Mouse (Mus musculus): ENCODE data around the gene Odf4. TPM values are rescaled to one million over a fixed set of nuclear protein-coding genes. Genes with fewer than 3 reads are reported as not detected.
A peak's percentile ranks its signal among the peaks of the same experiment; 100 is the strongest.

Gene Odf4
- polyA plus RNA-seq, 1 experiment from 2014 or later: not detected

DNA sequence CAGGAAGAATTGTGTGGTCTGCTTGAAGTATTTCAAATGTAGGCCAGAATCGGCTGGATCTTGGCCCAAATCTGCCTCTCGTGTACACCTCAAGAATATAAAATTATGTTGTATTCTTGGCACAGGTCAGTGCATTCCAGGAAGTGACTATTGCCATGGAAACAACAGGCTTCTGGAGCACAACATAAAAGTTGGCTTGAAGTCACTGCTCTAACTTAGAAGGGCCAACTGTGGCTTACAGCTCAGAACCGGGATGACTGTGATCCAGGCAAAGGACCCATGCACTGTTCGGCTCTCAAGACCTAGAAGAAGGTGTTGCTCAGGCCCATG, 20.5 kb downstream of the Odf4 start:
- peaks cover 56% of the 10 kb centered on the region for H3K36me3 ChIP-seq
- WGBS: 93% methylated on average over 4 of the region's 4 CpGs
- DNase-seq (ENCODE audit: low spot score): no peak

DNA sequence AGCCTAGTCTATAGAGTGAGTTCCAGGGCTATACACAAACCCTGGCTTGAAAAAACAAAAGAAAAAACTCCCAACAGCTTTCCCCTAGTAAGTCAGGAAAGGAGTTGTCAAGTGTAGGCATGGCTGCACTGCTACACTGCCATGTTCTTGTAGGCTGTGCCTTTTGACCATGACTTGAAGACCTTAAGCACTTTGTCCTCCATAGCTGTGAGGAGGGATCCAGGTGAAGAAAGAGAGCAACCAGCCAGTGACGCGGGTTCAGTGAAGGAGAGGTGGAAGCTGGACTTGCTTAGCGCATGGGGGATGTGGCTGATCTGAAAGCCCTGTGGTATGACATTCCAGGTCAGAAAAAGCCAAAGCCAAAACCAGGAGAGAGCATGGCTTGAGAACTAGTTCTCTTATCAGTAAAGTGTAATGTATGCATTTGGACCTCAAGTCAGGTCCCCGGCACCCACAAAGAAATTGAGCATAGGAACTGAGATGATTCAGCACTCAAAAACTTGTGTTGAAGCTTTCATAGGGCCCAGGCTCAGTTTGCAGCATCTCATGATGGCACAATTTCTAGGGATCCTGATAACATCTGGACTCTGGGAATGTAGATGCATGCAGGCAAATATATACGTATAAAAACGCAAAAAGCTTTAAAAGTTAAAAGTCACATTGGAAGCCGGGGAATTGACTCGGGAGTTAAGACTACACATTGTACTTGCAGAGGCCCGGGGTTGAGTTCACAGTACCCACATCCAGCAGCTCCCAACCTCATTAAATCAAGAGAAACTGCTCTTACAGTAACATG, 21.0 kb downstream of the Odf4 start:
- H3K9me3 ChIP-seq (replicated peaks): no peaks in the 10 kb centered on the region
- peaks cover 19% of the 10 kb centered on the region for H3K4me1 ChIP-seq
- DNase-seq (ENCODE audit: low spot score): no peak
- 89% methylated on average over 9 of the region's 9 CpGs for WGBS
- no peak overlapping the region for H3K27ac ChIP-seq (replicated peaks)
- H3K27me3 ChIP-seq (ENCODE audit: low read depth, poor library complexity, severe bottlenecking): no peaks in the 10 kb centered on the region
- H3K4me3 ChIP-seq: no peak overlapping the region
- peaks cover 56% of the 10 kb centered on the region for H3K36me3 ChIP-seq

More for the DNA sequence above, 20.5 kb downstream of the Odf4 start:
- Histone ChIP-seq H3K4me1 (peaks cover 16% of the 10 kb centered on the region), H3K27ac (replicated peaks) (no peak overlapping the region), H3K4me3 (no peak overlapping the region), H3K27me3 (ENCODE audit: low read depth, poor library complexity, severe bottlenecking) (no peaks in the 10 kb centered on the region), H3K9me3 (replicated peaks) (no peaks in the 10 kb centered on the region)

DNA sequence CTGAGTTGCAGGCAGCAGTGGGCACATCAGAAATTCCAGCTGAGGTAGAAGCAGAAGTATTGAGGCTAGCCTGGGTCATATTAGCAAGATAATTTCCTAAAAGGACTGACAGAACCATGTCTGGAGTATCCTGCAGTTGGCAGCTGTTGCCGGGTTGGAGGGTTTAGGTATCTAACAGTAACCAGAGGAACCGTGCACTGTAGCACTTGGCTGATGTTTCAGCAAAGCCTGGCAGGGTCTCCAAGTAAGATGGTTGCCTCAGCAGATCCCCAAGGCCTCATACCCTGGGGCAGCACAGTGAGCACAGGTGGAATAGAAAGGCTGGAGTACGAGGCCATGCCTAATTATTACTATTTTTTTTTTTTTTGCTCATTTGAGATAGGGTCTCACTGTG, 21.7 kb downstream of the Odf4 start:
- WGBS: 92% methylated on average over 3 of the region's 3 CpGs

DNA sequence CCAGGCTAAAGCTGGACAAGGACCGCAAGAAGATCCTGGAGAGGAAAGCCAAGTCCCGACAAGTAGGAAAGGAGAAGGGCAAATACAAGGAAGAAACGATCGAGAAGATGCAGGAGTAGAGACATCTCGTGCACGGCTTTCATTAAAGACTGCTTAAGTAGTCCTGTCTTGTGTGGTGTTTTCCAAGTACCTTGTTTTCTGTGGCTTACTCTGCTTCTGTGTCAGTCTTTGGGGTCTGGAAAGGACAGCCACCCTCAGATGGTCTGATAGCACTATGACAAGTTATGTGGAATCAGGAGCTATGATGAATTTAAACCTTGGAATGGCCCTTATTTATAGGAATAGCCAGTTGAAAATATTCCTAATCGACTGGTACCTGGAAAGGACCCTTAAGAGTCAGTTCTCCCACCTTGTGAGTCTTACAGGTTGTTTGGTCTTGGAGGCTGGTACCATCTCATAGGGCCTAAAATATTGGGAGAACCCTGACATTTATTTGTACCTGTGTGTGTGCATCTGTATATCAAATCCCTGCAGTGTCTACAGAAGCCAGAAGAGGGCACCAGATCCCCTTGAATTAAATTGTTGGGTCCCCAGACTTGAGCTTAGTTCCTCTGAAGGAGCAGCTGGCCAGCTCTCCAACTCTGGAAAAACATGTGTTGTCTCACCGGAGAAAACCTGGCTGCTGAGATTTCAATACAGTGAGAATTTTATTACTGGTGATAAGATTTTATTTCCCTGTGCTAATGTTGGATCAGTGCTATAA, 22.3 kb downstream of the Odf4 start:
- WGBS: 91% methylated on average over 8 of the region's 8 CpGs

More for the DNA sequence above, 21.7 kb downstream of the Odf4 start:
- peaks cover 22% of the 10 kb centered on the region for H3K4me1 ChIP-seq
- DNase-seq (ENCODE audit: low spot score): no peak
- no peaks in the 10 kb centered on the region for H3K27me3 ChIP-seq (ENCODE audit: low read depth, poor library complexity, severe bottlenecking)
- no peak overlapping the region for H3K27ac ChIP-seq (replicated peaks)
- H3K9me3 ChIP-seq (replicated peaks): no peaks in the 10 kb centered on the region
- H3K36me3 ChIP-seq: peaks cover 56% of the 10 kb centered on the region
- no peak overlapping the region for H3K4me3 ChIP-seq

DNA sequence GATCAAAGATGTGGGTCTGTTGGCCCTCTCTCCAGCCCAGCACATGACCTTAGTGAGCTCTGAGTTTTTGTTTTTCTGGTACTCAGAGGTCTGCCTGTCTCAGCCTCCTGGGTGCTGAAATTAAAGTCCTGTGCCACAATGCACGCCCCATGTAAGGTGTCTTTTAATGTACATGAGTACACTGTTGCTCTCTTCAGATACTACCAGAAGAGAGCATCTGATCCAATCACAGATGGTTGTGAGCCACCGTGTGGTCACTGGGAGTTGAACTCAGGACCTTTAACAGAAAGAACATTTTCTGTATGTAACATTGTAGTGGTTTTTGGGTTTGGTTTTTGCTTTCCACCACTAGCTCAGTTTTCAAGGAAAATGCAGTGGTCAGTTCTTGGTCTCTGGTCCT, 23.1 kb downstream of the Odf4 start:
- Histone ChIP-seq H3K27me3 (ENCODE audit: low read depth, poor library complexity, severe bottlenecking) (no peaks in the 10 kb centered on the region), H3K27ac (replicated peaks) (no peak overlapping the region), H3K4me3 (no peak overlapping the region), H3K4me1 (peaks cover 17% of the 10 kb centered on the region), H3K36me3 (peaks cover 56% of the 10 kb centered on the region), H3K9me3 (replicated peaks) (no peaks in the 10 kb centered on the region)
- WGBS: 94% methylated on average over 2 of the region's 2 CpGs
- no peak for DNase-seq (ENCODE audit: low spot score)

More for the DNA sequence above, 22.3 kb downstream of the Odf4 start:
- peak; percentile 69 for DNase-seq (ENCODE audit: low spot score)
- no peak overlapping the region for H3K27ac ChIP-seq (replicated peaks)
- H3K27me3 ChIP-seq (ENCODE audit: low read depth, poor library complexity, severe bottlenecking): no peaks in the 10 kb centered on the region
- peaks cover 22% of the 10 kb centered on the region for H3K4me1 ChIP-seq
- peaks cover 56% of the 10 kb centered on the region for H3K36me3 ChIP-seq
- H3K9me3 ChIP-seq (replicated peaks): no peaks in the 10 kb centered on the region
- H3K4me3 ChIP-seq: no peak overlapping the region

DNA sequence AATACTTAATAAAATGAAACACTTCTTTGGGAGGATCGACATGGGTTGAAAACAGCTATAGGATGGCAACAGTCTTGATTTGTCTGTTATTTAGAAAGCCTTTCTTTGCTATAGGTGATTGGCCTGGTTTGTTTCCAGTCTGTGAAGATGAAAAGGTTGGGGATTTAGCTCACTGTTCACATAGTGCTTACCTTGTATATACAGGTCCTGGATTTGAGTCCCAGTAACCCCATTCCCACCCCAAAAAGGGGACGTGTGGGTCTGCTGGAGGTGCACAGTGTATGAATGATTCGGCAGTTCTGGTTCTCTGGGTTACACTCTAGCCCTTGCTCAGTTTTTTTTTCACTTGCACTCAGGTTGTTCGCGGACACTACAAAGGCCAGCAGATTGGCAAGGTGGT, 24.1 kb downstream of the Odf4 start:
- Histone ChIP-seq H3K4me1 (peaks cover 17% of the 10 kb centered on the region), H3K27ac (replicated peaks) (peak overlapping the region; percentile 97), H3K36me3 (peaks cover 55% of the 10 kb centered on the region), H3K27me3 (ENCODE audit: low read depth, poor library complexity, severe bottlenecking) (no peaks in the 10 kb centered on the region), H3K9me3 (replicated peaks) (no peaks in the 10 kb centered on the region), H3K4me3 (peak overlapping the region; percentile 85)
- no peak for DNase-seq (ENCODE audit: low spot score)
- 85% methylated on average over 5 of the region's 5 CpGs for WGBS

DNA sequence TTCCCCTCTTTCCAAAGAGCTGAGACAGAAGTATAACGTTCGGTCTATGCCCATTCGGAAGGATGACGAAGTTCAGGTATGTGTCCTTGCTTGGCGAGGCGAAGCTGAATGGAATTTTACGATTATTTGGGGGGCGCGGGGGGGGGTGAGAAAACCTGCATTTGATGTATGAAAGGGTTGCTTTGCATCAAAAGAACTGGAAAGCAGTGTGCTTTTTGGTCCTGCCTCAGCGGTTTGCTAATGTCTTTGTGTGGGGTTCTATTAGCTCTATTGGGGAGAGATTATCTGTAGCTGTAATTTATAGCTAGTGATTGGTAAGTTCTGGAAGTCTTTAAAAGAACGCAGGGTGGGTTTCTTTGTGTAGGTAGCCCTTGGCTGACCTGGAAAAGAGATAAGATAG, 24.5 kb downstream of the Odf4 start:
- Histone ChIP-seq H3K27ac (replicated peaks) (peak overlapping the region; percentile 97), H3K36me3 (peaks cover 50% of the 10 kb centered on the region)
- WGBS: 9% methylated on average over 11 of the region's 11 CpGs

DNA sequence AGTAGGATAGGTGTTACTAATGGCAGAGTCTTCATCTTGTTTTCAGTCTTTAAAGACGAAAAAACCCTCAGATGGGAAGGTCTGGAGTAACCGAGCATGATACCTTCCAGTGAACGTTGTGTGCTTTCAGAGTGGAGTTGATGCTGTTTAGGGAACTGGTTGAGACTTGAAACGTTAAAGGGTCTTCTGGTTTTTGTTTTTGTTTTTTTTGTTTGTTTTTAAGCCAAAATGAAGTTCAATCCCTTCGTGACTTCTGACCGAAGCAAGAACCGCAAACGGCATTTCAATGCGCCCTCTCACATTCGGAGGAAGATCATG, 24.9 kb downstream of the Odf4 start:
- H3K4me1 ChIP-seq: peaks cover 17% of the 10 kb centered on the region
- 2% methylated on average over 10 of the region's 10 CpGs for WGBS

More for the DNA sequence above, 24.5 kb downstream of the Odf4 start:
- Histone ChIP-seq H3K4me1 (peaks cover 17% of the 10 kb centered on the region), H3K4me3 (peak overlapping the region; percentile 85), H3K9me3 (replicated peaks) (no peaks in the 10 kb centered on the region), H3K27me3 (ENCODE audit: low read depth, poor library complexity, severe bottlenecking) (no peaks in the 10 kb centered on the region)
- DNase-seq (ENCODE audit: low spot score): no peak

DNA sequence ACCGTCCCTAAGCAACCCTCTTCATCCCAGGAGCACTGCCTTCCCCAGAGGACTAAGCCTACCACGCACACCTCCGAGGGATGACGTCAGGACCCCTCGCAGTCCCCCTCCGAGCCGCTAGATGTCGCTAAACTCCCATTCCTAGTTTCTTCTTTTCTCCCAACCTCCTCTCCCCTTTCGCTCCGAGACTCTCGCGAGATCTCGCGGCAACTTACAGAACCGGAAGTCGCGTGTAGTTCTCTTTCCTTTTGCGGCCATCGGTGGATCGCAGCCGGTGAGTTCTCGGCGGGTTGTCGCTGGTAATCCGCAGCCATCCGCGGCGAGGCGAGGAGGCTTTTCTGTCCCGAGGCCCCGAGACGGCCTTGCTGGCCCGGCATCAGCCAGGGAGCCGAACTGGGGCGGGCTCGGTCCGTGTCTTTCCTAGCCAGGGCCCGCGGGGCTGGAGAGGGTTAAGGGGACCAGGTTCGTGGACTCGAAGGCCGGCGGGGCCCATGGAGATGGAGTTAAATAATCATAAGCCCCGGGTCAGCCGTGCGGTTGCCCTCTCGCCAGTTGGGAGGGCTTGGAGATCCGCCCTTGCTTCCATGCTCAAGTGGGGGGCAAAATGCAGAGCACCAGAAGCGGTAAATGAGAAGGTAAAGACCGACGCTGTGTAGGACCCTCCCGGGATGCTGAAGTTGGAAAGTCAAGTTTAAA, 25.4 kb downstream of the Odf4 start, which contains the start of gene Rpl26:
Gene Rpl26, plus strand, starts transcription at position 233 of the 696 bp plus-strand sequence.
- Histone ChIP-seq H3K4me3 (peak within 1 kb of the TSS; percentile 85), H3K27ac (replicated peaks) (peak within 1 kb of the TSS; percentile 97), H3K27me3 (ENCODE audit: low read depth, poor library complexity, severe bottlenecking) (no peaks in the 10 kb centered on the region), H3K4me1 (peaks cover 17% of the 10 kb centered on the region), H3K9me3 (replicated peaks) (no peaks in the 10 kb centered on the region), H3K36me3 (peaks cover 42% of the 10 kb centered on the region)
- under 1% methylated on average over 52 of the region's 52 CpGs for WGBS
- peak; percentile 99 for DNase-seq (ENCODE audit: low spot score)

More for the DNA sequence above, 24.9 kb downstream of the Odf4 start:
- DNase-seq (ENCODE audit: low spot score): no peak
- H3K4me3 ChIP-seq: peak overlapping the region; percentile 85
- H3K9me3 ChIP-seq (replicated peaks): no peaks in the 10 kb centered on the region
- peak overlapping the region; percentile 97 for H3K27ac ChIP-seq (replicated peaks)
- no peaks in the 10 kb centered on the region for H3K27me3 ChIP-seq (ENCODE audit: low read depth, poor library complexity, severe bottlenecking)
- H3K36me3 ChIP-seq: peaks cover 47% of the 10 kb centered on the region

DNA sequence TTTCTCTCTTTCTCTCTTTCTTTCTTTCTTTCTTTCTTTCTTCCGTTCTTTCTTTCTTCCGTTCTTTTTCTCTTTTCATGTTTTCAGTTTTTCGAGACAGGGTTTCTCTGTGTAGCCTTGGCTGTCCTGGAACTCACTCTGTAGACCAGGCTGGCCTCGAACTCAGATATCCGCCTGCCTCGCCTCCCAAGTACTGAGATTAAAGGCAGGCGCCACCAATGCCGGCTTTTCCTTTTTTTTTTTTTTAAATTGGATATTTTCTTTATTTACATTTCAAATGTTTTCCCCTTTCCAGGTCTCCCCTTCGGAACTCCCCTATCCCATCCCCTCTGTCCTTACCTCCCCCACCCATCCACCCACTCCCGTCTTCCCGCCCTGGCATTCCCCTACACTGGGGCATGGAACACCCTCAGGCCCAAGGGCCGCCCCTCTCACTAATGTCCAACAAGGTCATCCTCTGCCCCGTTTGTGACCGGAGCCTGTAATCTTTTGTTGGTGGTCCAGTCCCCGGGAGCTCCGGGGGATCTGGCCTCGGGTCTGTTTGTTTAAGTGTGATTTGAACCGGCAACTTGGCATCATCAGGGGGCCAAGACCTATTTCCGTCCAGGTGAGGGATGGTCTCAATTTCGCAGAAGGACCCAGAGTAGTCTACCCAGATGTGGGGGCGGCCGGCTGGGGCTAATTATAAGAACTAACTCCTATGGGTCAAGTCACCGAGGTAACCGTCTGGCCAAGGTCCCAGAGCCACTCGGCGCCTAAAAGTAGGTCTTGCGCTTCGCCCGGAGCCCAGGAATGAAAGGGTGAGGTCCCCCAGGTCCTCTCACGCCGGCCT, 26.1 kb downstream of the Odf4 start:
- H3K27me3 ChIP-seq (ENCODE audit: low read depth, poor library complexity, severe bottlenecking): no peaks in the 10 kb centered on the region
- peaks cover 17% of the 10 kb centered on the region for H3K4me1 ChIP-seq
- no peak for DNase-seq (ENCODE audit: low spot score)
- H3K27ac ChIP-seq (replicated peaks): peak overlapping the region; percentile 97
- peak overlapping the region; percentile 85 for H3K4me3 ChIP-seq
- no peaks in the 10 kb centered on the region for H3K9me3 ChIP-seq (replicated peaks)
- 28% methylated on average over 31 of the region's 31 CpGs for WGBS
- H3K36me3 ChIP-seq: peaks cover 34% of the 10 kb centered on the region

DNA sequence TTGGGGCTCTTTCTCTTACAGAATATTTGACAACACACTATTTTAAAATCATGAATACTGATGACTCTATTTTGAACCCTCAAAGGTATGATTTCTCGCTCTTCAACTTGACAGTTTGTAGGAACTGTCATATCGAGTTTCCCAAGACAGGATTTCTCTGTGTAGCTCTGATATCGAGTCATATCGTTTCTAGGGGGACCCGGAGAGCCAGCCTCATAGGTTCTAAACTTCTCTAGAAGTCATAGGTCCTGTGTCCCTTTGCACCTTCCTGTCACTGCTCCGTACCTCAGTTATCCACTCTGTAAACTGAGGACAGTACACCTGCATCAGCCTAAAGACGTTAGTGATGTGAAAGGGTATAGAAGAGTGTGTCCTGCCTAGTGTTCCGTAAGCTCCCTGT, 27.1 kb downstream of the Odf4 start:
- Histone ChIP-seq H3K27ac (replicated peaks) (no peak overlapping the region), H3K9me3 (replicated peaks) (no peaks in the 10 kb centered on the region), H3K36me3 (peaks cover 25% of the 10 kb centered on the region), H3K27me3 (ENCODE audit: low read depth, poor library complexity, severe bottlenecking) (no peaks in the 10 kb centered on the region), H3K4me1 (peaks cover 17% of the 10 kb centered on the region), H3K4me3 (no peak overlapping the region)
- WGBS: 90% methylated on average over 8 of the region's 8 CpGs
- no peak for DNase-seq (ENCODE audit: low spot score)

DNA sequence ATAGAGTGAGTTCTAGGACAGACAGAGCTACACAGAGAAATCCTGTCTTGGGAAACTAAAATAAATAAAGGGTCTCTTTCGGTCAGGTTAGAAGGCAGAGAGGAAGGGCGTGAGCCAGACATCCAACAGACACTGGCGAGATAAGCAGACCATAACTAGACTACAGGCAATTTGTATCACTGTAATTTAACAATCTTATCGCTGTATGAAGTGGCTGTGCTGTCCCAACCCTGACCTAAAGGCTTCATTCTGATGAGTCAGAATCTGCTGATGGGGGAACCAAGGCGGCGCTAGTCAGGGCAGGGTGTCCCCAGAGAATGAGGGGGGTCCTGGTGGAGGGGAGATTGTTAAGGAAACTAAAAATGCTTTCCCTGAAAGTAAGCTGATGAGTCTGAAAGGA, 28.1 kb downstream of the Odf4 start:
- no peak for DNase-seq (ENCODE audit: low spot score)
- 91% methylated on average over 6 of the region's 6 CpGs for WGBS
- H3K36me3 ChIP-seq: peaks cover 15% of the 10 kb centered on the region
- no peak overlapping the region for H3K4me3 ChIP-seq
- H3K27ac ChIP-seq (replicated peaks): no peak overlapping the region
- H3K9me3 ChIP-seq (replicated peaks): no peaks in the 10 kb centered on the region
- peaks cover 17% of the 10 kb centered on the region for H3K4me1 ChIP-seq
- no peaks in the 10 kb centered on the region for H3K27me3 ChIP-seq (ENCODE audit: low read depth, poor library complexity, severe bottlenecking)
